Mouse (Mus musculus) brain, adult 2 months (tissue): ENCODE measurements at regions not wholly inside any gene's neighbourhood (a gene's known extent, or its start where the extent isn't known, plus 50 kb on each side); places are given as distances from the start of the nearest gene placed in this dataset.
A peak's percentile ranks its signal among the peaks of the same experiment; 100 is the strongest.

Experiments used
- DNase-seq: peaks from one replicate; pipeline ENCODE4 v3.0.0; 2011; ENCODE audit warnings: low read depth, low spot score

GRCm38 (mm10) chr4:61909409-61909808 is 74.4 kb upstream of the Mup5 start:
- peak; percentile 44 for DNase-seq

DNA sequence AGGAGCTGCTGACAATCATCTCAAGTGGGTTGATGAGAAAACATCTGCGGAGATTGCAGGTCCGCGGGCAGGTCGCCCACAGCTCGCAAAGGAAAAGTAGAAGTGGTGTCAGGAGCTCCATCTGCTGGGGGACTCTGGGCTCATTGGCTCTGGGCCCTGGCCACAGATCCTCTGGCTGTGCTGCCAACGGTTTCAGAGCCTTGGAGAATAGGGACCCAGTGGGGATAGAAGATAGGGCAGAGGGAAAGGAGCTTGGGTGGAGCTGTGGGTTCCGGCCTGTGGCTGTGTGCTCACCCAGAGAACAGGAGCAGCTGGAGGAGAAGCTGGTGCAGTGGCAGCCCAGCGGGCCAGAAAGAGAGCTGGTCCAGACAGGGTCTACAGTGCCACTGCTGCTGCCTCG is 67.1 kb upstream of the Mup5 start:
- peak; percentile 5 for DNase-seq

DNA sequence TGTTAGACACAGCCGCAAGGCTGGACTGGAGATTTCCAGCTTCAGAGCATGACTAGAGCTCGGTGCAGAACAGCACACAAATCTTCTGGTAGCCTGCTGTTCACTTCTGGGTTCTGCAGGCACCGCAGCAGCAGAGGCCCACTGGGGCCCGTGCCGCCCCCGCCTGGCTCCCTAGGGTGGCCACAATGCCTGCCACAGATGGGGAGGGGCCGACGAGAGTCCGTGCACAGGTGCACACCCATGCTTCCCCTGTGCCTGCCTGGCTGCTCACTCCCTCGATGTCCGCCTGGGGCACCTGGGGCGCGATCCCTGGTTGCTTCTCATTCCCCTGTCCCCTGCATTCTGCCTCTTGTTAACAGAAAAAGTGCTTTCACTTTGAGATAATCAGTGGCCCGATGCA is 63.2 kb upstream of the Mup5 start:
- DNase-seq, result peak; percentile 3

DNA sequence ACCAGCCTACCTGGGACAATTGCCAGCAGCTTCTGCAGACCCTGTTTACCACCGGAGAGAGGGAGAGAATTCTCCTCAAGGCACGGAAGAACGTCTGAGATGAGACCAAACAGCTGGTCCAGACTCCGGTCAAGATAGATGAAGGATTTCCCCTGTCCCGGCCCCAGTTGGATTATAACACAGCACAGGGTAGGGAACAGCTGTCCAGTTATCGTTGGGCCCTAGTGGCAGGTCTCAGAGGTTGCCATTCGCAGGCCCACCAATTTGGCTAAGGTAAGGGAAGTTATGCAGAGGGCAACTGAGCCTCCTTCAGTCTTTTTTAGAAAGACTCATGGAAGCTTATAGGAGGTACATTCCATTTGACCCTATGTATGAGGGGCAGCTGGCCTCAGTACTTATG is 62.1 kb upstream of the Mup5 start:
- no peak for DNase-seq
